Mouse (Mus musculus): Measurements from ENCODE around the gene Fam184a. TPM values are rescaled to one million over a fixed set of nuclear protein-coding genes. Genes with fewer than 3 reads are reported as not detected.
A peak's percentile ranks its signal among the peaks of the same experiment; 100 is the strongest.

Fam184a gene
- 10.3 TPM for polyA plus RNA-seq (2021)

GRCm38 (mm10) chr10:53750955-53751652 lies at the start of gene Fam184a:
Fam184a (minus strand) TSS chr10:53751123.
- in situ Hi-C loops (cut with MboI; ENCODE audit: low pct_unique_long_range_greater_than_20kb) = no loop called here
- no peaks in the 10 kb centered on the region for H3K27me3 ChIP-seq
- POLR2A ChIA-PET = no interaction called here
- ATAC-seq (peak; percentile 73), DNase-seq (ENCODE audit: low read depth, low spot score) (no peak)
- TF ChIP-seq CTCF (IDR thresholded peaks at IDR 0.05) = no peak
- CTCF ChIA-PET = no interaction called here

GRCm38 (mm10) chr10:53796258-53796581 lies 45.3 kb upstream of the Fam184a start:
- ATAC-seq = no peak
- CTCF ChIA-PET = interaction anchor here (3.7 kb wide), 1 partner anchor 155 kb away, joined by 19 read pairs; no protein-coding TSS in a partner anchor
- H3K27me3 ChIP-seq = no peaks in the 10 kb centered on the region
- in situ Hi-C loops (cut with MboI; ENCODE audit: low pct_unique_long_range_greater_than_20kb) = loop anchor here (5.0 kb wide), 1 partner anchor 164 kb away; the partner anchor contains the start of gene Mcm9
- POLR2A ChIA-PET = no interaction called here
- no peak for DNase-seq (ENCODE audit: low read depth, low spot score)
- peak; percentile 0 for TF ChIP-seq CTCF (IDR thresholded peaks at IDR 0.05)

- CTCF ChIA-PET = interaction anchor here (3.7 kb wide), 1 partner anchor 154 kb away, joined by 19 read pairs; no protein-coding TSS in a partner anchor
- in situ Hi-C loops (cut with MboI; ENCODE audit: low pct_unique_long_range_greater_than_20kb) = loop anchor here (5.0 kb wide), 1 partner anchor 163 kb away; the partner anchor contains the start of gene Mcm9
- TF ChIP-seq CTCF (IDR thresholded peaks at IDR 0.05) = peak; percentile 55
- no peaks in the 10 kb centered on the region for H3K27me3 ChIP-seq
- DNase-seq (ENCODE audit: low read depth, low spot score) = no peak
- ATAC-seq = no peak
- POLR2A ChIA-PET = no interaction called here
Measured at GRCm38 (mm10) chr10:53795567-53796257, 44.8 kb upstream of the Fam184a start.

GRCm38 (mm10) chr10:53791281-53791680 lies 40.4 kb upstream of the Fam184a start:
- no peak for ATAC-seq
- ChIA-PET CTCF (interaction anchor here (1.4 kb wide), 1 partner anchor 149 kb away, joined by 3 read pairs; no protein-coding TSS in a partner anchor), POLR2A (interaction anchor here (0.7 kb wide), 1 partner anchor 10 kb away, joined by 3 read pairs; no protein-coding TSS in a partner anchor)
- TF ChIP-seq CTCF (IDR thresholded peaks at IDR 0.05) = no peak
- in situ Hi-C loops (cut with MboI; ENCODE audit: low pct_unique_long_range_greater_than_20kb) = no loop called here
- no peak for DNase-seq (ENCODE audit: low read depth, low spot score)
- no peaks in the 10 kb centered on the region for H3K27me3 ChIP-seq

- ChIA-PET CTCF (no interaction called here), POLR2A (no interaction called here)
- in situ Hi-C loops (cut with MboI; ENCODE audit: low pct_unique_long_range_greater_than_20kb) = no loop called here
- H3K27me3 ChIP-seq = no peaks in the 10 kb centered on the region
- DNase-seq (ENCODE audit: low read depth, low spot score) (no peak), ATAC-seq (no peak)
- TF ChIP-seq CTCF (IDR thresholded peaks at IDR 0.05) = no peak
Measured at GRCm38 (mm10) chr10:53776591-53776990, 25.7 kb upstream of the Fam184a start.

GRCm38 (mm10) chr10:53772708-53773107 lies 21.8 kb upstream of the Fam184a start:
- in situ Hi-C loops (cut with MboI; ENCODE audit: low pct_unique_long_range_greater_than_20kb) = no loop called here
- no peak for TF ChIP-seq CTCF (IDR thresholded peaks at IDR 0.05)
- POLR2A ChIA-PET = no interaction called here
- CTCF ChIA-PET = interaction anchor here (1.8 kb wide), 1 partner anchor 131 kb away, joined by 4 read pairs; no protein-coding TSS in a partner anchor
- DNase-seq (ENCODE audit: low read depth, low spot score) (no peak), ATAC-seq (no peak)
- no peaks in the 10 kb centered on the region for H3K27me3 ChIP-seq

- in situ Hi-C loops (cut with MboI; ENCODE audit: low pct_unique_long_range_greater_than_20kb) = no loop called here
- no peak for ATAC-seq
- ChIA-PET CTCF (no interaction called here), POLR2A (no interaction called here)
- no peak for TF ChIP-seq CTCF (IDR thresholded peaks at IDR 0.05)
- H3K27me3 ChIP-seq = no peaks in the 10 kb centered on the region
- no peak for DNase-seq (ENCODE audit: low read depth, low spot score)
Measured at GRCm38 (mm10) chr10:53771480-53771879, 20.6 kb upstream of the Fam184a start.

GRCm38 (mm10) chr10:53768745-53769144 lies 17.8 kb upstream of the Fam184a start:
- POLR2A ChIA-PET = interaction anchor here (0.7 kb wide), 1 partner anchor 148 kb away, joined by 7 read pairs; no protein-coding TSS in a partner anchor
- CTCF ChIA-PET = no interaction called here
- no peaks in the 10 kb centered on the region for H3K27me3 ChIP-seq
- ATAC-seq (no peak), DNase-seq (ENCODE audit: low read depth, low spot score) (no peak)
- TF ChIP-seq CTCF (IDR thresholded peaks at IDR 0.05) = no peak
- in situ Hi-C loops (cut with MboI; ENCODE audit: low pct_unique_long_range_greater_than_20kb) = no loop called here

GRCm38 (mm10) chr10:53765471-53765870 lies 14.5 kb upstream of the Fam184a start:
- no peaks in the 10 kb centered on the region for H3K27me3 ChIP-seq
- TF ChIP-seq CTCF (IDR thresholded peaks at IDR 0.05) = no peak
- DNase-seq (ENCODE audit: low read depth, low spot score) (no peak), ATAC-seq (no peak)
- in situ Hi-C loops (cut with MboI; ENCODE audit: low pct_unique_long_range_greater_than_20kb) = no loop called here
- ChIA-PET POLR2A (interaction anchor here (0.6 kb wide), 1 partner anchor 18 kb away, joined by 3 read pairs; no protein-coding TSS in a partner anchor), CTCF (no interaction called here)

GRCm38 (mm10) chr10:53752723-53753122 lies 1.8 kb upstream of the Fam184a start:
- no peaks in the 10 kb centered on the region for H3K27me3 ChIP-seq
- CTCF ChIA-PET = no interaction called here
- DNase-seq (ENCODE audit: low read depth, low spot score) = no peak
- TF ChIP-seq CTCF (IDR thresholded peaks at IDR 0.05) = no peak
- in situ Hi-C loops (cut with MboI; ENCODE audit: low pct_unique_long_range_greater_than_20kb) = no loop called here
- ATAC-seq = no peak
- POLR2A ChIA-PET = interaction anchor here (0.7 kb wide), 1 partner anchor 49 kb away, joined by 3 read pairs; no protein-coding TSS in a partner anchor
